15 mouse cellular contexts compared by ENCODE assay signal in the genomic region with DNA sequence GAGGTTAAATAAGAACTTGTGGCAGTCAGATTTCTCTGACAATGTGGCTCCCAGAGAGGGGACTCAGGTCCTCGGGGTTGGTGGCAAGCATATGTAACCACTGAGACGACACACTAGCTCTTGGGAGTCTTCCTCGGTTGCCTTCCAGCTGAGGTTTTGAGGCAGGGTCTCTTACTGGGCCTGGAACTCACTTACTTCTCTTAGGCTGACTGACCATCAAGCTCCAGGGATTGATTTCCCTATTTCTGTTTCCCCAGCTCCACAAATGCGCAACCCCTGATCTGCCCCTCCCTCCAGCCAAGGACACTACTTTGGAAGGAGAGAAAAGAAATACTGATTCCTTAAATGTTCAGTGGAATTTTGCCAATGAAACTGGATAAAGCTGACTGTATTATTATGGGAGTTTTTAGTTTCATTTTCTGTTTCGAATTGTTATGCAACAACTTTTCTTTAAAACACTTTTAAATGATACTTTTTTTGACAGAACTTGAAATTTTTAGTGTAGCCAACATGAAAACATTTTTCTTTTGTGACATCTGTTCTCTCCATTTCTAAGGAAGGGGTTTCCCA.
A peak's percentile ranks its signal among the peaks of the same experiment; 100 is the strongest.
DNase-seq lines count a peak whose midpoint lies in the region; ATAC-seq lines count a peak whose summit lies in the region.
"Had no signal": no experiment of that assay in that cellular context is flagged by ENCODE, and none has a peak within 500 bp of the region (broad histone marks: within the 10 kb centered on the region; RNA-seq: fewer than 3 reads in every experiment).

No protein-coding gene starts in this region.

- ATAC-seq in granulocyte monocyte progenitor cell, adult 5-6 weeks (replicated peaks; ENCODE audit: poor library complexity, severe bottlenecking): peak; percentile 40
- ATAC-seq: midbrain, embryonic 16.5 days had no signal

- intact Hi-C loops in heart, postnatal 25 days (cut with DNase I): no loop called here
- intact Hi-C loops in gastrocnemius, postnatal 36 days (cut with DNase I): no loop called here

- DNase-seq in heart, adult 11 months: peak; percentile 64
- DNase-seq in heart, postnatal 25 days (ENCODE audit: low spot score): no peak
- DNase-seq in ovary, postnatal 36 days (ENCODE audit: low spot score): peak; percentile 8
- no peak for DNase-seq in ovary, adult 18-20 months (ENCODE audit: low spot score)
- DNase-seq in skeletal muscle tissue, adult 2 months (ENCODE audit: low read depth, low spot score): peak; percentile 5
- no peak for DNase-seq in gastrocnemius, postnatal 36 days
- no peak for DNase-seq in T-cell, adult 2 months (ENCODE audit: low spot score)
- DNase-seq: cerebellum, adult 9-11 months; gastrocnemius, postnatal 10 days; kidney, adult 9 months; kidney, postnatal 25 days; left cerebral cortex, postnatal 4 days; thymus, postnatal 25 days had no signal

Comparison
In these comparisons a context has a peak if more than half of its experiments do, and no peak if none do; other contexts are left out.
1. DNase-seq: peak in heart, adult 11 months (single experiment), ovary, postnatal 36 days (single experiment) and skeletal muscle tissue, adult 2 months (single experiment); none in heart, postnatal 25 days (single experiment), ovary, adult 18-20 months (single experiment), gastrocnemius, postnatal 36 days (0 of 2) and T-cell, adult 2 months (single experiment).